Mouse (Mus musculus) heart, postnatal 0 days (tissue): ENCODE data around the gene Ptprt.

ENCODE experiments used
- CTCF ChIP-seq: IDR thresholded peaks from 2 replicates; pipeline ENCODE4 v1.5.1; 2016; ENCODE audit warnings: antibody characterized with exemption, control low read depth, low read depth
- EP300 ChIP-seq: IDR thresholded peaks from 2 replicates; pipeline ENCODE4 v1.6.1; 2016; ENCODE audit warnings: antibody characterized with exemption, low read depth

- no peak for TF ChIP-seq CTCF
- no peak for TF ChIP-seq EP300
These were observed 999.0 kb downstream of the Ptprt start for GRCm38 (mm10) chr2:161661912-161662311.
